Mouse (Mus musculus): ENCODE results near the gene Ska2. TPM values are rescaled to one million over a fixed set of nuclear protein-coding genes. Genes with fewer than 3 reads are reported as not detected.

The Ska2 gene
- 86.2 and 86.3 TPM in 2 replicates for polyA plus RNA-seq (2015; fragmentation: Nextera tagmentation; extraction: Ambion mirVana)

DNA sequence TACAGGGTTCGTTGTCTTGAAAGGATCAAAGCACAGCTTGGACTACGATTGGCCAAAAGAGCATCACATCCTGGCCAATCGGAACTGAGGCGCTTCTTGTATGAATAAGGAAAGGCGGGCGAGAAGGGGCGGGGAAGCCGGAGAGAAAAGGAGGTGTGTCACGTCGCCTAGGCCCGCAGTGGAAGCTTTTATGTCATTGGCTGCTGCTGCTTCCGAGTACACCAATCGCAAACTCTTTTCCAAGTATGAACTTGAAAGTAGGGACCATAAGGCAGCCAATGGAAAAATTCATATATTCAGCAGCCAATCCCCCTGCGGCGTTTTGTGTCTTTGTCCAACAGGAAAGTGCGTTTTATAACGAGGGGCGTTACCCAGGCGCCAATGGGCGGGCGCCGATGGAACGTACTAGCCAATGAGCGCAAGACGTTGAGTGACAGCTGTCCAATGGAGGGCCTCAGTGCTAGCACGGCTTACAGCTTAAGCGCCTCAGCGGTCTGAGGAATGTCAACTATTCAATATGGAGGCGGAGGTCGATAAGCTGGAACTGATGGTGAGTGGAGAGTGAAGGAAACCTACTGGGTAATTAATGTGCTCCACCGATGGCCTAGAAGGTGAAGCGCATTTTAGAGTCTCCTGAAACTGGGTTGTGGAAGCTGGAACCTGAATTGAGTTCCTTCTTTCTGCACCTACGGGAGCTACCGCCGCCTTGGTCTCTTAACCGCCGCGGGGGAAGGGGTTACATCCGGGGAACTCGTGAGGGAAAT, at the start of gene Ska2:
Ska2 (plus strand) TSS at position 480 of the 764 bp plus-strand sequence.
- Histone ChIP-seq H3K27ac (peak within 1 kb of the TSS; percentile 97), H3K9me3 (no peaks in the 10 kb centered on the region), H3K4me1 (peaks cover 33% of the 10 kb centered on the region), H3K9ac (peak within 1 kb of the TSS; percentile 99), H3K4me3 (peak within 1 kb of the TSS; percentile 99), H3K36me3 (peaks cover 31% of the 10 kb centered on the region), H3K27me3 (no peaks in the 10 kb centered on the region), H3K4me2 (replicated peaks) (peak within 1 kb of the TSS; percentile 73)
- WGBS = under 1% methylated on average over 40 of the region's 40 CpGs
- peak; percentile 99 for ATAC-seq (ENCODE audit: low FRiP score, low read depth)

DNA sequence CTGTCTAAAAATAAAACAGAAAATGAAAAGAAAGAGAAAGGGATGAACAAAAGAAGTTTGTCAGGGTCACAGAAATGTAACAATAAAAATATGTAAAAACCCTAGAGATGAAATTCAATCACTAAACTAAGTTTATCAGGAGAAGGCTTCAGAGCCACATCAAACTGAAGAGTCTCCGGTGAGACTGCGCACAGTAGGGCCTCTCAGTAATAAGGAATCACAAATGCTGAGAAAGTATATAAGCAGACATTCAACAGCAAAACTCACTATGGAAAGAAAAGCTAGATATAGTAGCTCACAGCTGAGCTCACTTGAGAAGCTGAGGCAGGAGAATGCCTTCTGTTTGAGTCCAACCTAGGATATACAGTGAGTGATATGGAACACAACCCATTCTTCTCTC, 48.6 kb upstream of the Ska2 start:
- no peak overlapping the region for H3K4me2 ChIP-seq (replicated peaks)
- no peak overlapping the region for H3K27ac ChIP-seq
- WGBS = 95% methylated on average over 2 of the region's 2 CpGs
- no peak overlapping the region for H3K4me3 ChIP-seq
- no peaks in the 10 kb centered on the region for H3K9me3 ChIP-seq
- H3K4me1 ChIP-seq = no peaks in the 10 kb centered on the region
- H3K36me3 ChIP-seq = peaks cover 24% of the 10 kb centered on the region
- no peaks in the 10 kb centered on the region for H3K27me3 ChIP-seq
- no peak overlapping the region for H3K9ac ChIP-seq
- ATAC-seq (ENCODE audit: low FRiP score, low read depth) = no peak

- no peak overlapping the region for H3K4me2 ChIP-seq (replicated peaks)
- no peaks in the 10 kb centered on the region for H3K9me3 ChIP-seq
- no peak overlapping the region for H3K9ac ChIP-seq
- H3K36me3 ChIP-seq = peaks cover 24% of the 10 kb centered on the region
- no peak overlapping the region for H3K4me3 ChIP-seq
- no peaks in the 10 kb centered on the region for H3K4me1 ChIP-seq
- WGBS = 42% methylated on average over 3 of the region's 3 CpGs
- no peak for ATAC-seq (ENCODE audit: low FRiP score, low read depth)
- no peak overlapping the region for H3K27ac ChIP-seq
- H3K27me3 ChIP-seq = no peaks in the 10 kb centered on the region
Observed at GRCm38 (mm10) chr11:87062087-87062486, 46.9 kb upstream of the Ska2 start.

- Histone ChIP-seq H3K4me2 (replicated peaks) (peak overlapping the region; percentile 94), H3K9ac (peak overlapping the region; percentile 83), H3K36me3 (peaks cover 21% of the 10 kb centered on the region), H3K4me3 (peak overlapping the region; percentile 67), H3K27ac (peak overlapping the region; percentile 70; the same call in 1 of the 2 replicates), H3K27me3 (no peaks in the 10 kb centered on the region), H3K4me1 (peaks cover 11% of the 10 kb centered on the region), H3K9me3 (no peaks in the 10 kb centered on the region)
- ATAC-seq (ENCODE audit: low FRiP score, low read depth) = peak; percentile 67
- WGBS = under 1% methylated on average over 24 of the region's 24 CpGs
Observed at GRCm38 (mm10) chr11:87073343-87073865, 35.6 kb upstream of the Ska2 start.

GRCm38 (mm10) chr11:87073866-87074440, 35.1 kb upstream of the Ska2 start, which contains the start of gene Gdpd1:
Gene Gdpd1, minus strand, starts transcription at chr11:87074062.
- Histone ChIP-seq H3K9me3 (no peaks in the 10 kb centered on the region), H3K27me3 (no peaks in the 10 kb centered on the region), H3K4me1 (peaks cover 11% of the 10 kb centered on the region), H3K4me3 (peak within 1 kb of the TSS; percentile 67), H3K9ac (peak within 1 kb of the TSS; percentile 83), H3K4me2 (replicated peaks) (peak within 1 kb of the TSS; percentile 94), H3K36me3 (peaks cover 27% of the 10 kb centered on the region), H3K27ac (peak within 1 kb of the TSS; percentile 70; the same call in 1 of the 2 replicates)
- WGBS = 1% methylated on average over 43 of the region's 43 CpGs
- peak; percentile 93 for ATAC-seq (ENCODE audit: low FRiP score, low read depth)

DNA sequence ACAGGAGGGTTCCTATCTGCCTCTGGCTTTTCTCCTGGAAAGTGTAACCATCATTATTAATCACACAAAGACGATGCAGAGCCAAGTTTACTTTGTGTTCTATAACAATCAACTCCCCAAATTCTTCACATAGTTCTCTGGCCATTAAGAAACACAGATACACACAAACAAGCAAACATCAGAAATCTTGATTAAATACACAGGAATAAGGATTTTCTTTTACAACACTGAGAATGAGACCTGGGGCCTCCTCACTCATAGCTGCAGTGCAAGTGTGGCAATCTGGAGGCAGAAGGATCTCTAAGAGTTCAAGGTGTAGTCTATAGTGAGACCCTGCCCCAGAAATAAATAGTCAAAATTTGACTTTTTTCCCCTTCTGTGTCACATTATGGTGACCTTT, 25.3 kb upstream of the Ska2 start:
- WGBS = 77% methylated on average over 1 of the region's 1 CpGs
- no peak overlapping the region; the same call in 1 of the 2 replicates for H3K4me2 ChIP-seq (replicated peaks)
- no peak overlapping the region for H3K27ac ChIP-seq
- peaks cover 26% of the 10 kb centered on the region for H3K4me1 ChIP-seq
- H3K4me3 ChIP-seq = no peak overlapping the region
- ATAC-seq (ENCODE audit: low FRiP score, low read depth) = no peak
- H3K9me3 ChIP-seq = no peaks in the 10 kb centered on the region
- H3K9ac ChIP-seq = no peak overlapping the region
- H3K27me3 ChIP-seq = no peaks in the 10 kb centered on the region
- peaks cover 58% of the 10 kb centered on the region for H3K36me3 ChIP-seq

DNA sequence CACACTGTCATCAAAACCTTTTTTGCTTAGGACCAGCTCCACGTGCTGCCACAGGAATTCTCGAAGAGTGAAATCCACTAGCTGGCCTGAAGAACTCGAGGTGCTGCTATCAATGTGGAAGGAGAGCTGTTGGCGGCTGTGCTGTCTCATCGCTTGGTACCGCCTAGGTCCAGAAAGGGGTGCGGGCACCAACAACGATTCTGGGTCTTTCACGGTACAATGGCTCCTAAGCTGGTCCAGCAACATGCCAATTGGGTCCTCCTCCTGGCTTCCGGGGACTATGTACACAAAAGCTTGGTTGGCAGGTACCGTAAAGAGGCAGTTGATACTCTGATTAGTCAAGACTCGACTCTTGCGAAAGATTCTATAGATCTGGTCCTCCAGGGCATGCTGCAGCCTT, 23.6 kb upstream of the Ska2 start:
- Histone ChIP-seq H3K4me1 (peaks cover 26% of the 10 kb centered on the region), H3K9ac (peak overlapping the region; percentile 93), H3K4me2 (replicated peaks) (peak overlapping the region; percentile 95), H3K36me3 (peaks cover 50% of the 10 kb centered on the region), H3K4me3 (peak overlapping the region; percentile 92), H3K27ac (no peak overlapping the region), H3K27me3 (no peaks in the 10 kb centered on the region), H3K9me3 (no peaks in the 10 kb centered on the region)
- WGBS = 91% methylated on average over 13 of the region's 13 CpGs
- no peak for ATAC-seq (ENCODE audit: low FRiP score, low read depth)

DNA sequence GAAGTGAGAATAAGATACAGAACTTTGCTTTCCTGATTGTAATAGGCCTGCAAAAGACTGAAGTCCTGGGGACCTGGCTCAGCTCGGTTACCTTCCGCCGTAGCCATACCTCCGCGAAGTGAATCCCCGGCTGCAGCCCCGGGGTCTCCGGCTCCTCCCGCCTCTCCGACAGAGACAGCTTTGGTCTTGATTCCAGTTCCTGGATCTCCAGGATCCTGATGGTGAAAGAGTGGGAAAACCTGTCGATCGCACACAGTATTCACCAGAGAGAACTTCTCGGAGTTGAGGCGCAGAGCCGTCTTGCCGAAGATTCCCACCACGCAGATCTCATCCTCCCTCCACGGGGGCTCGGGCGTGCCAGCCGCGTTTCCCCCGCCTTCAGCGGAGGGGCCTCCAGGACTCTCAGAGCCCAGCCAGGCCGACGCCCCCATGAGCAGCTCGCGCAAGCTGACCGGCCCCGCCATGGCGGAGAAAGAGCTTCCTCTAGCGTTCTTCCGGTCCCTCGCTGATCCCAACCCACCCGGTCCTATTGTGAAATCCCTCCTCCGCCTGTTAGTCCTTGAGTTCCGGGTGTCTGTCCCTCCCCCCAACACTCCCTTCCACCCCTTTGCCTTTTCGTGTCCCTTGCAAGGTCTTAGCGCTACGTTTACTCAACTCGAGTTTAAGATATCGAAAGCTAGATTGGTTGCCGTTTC, 22.6 kb upstream of the Ska2 start, which contains the start of gene Smg8:
Smg8 (minus strand) TSS at position 485 of the 695 bp plus-strand sequence.
- peak within 1 kb of the TSS; percentile 92 for H3K4me3 ChIP-seq
- peak; percentile 90 for ATAC-seq (ENCODE audit: low FRiP score, low read depth)
- no peaks in the 10 kb centered on the region for H3K9me3 ChIP-seq
- H3K4me2 ChIP-seq (replicated peaks) = peak within 1 kb of the TSS; percentile 95
- 1% methylated on average over 43 of the region's 43 CpGs for WGBS
- peaks cover 50% of the 10 kb centered on the region for H3K36me3 ChIP-seq
- H3K9ac ChIP-seq = peak within 1 kb of the TSS; percentile 93
- H3K27me3 ChIP-seq = no peaks in the 10 kb centered on the region
- peaks cover 26% of the 10 kb centered on the region for H3K4me1 ChIP-seq
- peak within 1 kb of the TSS; percentile 78 for H3K27ac ChIP-seq

GRCm38 (mm10) chr11:87087142-87087541, 21.9 kb upstream of the Ska2 start:
- Histone ChIP-seq H3K27me3 (no peaks in the 10 kb centered on the region), H3K4me2 (replicated peaks) (peak overlapping the region; percentile 95), H3K36me3 (peaks cover 50% of the 10 kb centered on the region), H3K4me3 (peak overlapping the region; percentile 92), H3K9ac (peak overlapping the region; percentile 93), H3K27ac (no peak overlapping the region), H3K4me1 (peaks cover 26% of the 10 kb centered on the region), H3K9me3 (no peaks in the 10 kb centered on the region)
- WGBS = 62% methylated on average over 2 of the region's 2 CpGs
- no peak for ATAC-seq (ENCODE audit: low FRiP score, low read depth)

DNA sequence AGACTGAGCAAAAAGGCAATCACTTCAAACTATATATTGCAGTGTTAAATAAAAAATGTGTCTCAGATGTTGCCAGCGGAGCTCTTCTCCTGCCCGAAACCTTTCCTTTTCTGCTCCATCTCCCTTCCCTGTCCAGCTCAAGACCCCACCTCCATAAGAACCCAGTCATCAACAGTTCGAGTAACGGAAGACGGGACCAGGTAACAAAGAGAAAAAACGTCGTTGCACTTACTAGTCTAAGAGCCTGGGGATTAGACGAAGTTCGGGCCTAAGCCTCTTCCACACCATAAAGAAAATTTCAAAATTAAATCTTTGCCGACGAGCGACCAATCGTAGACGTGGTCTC, 652 bp upstream of the Ska2 start, which contains the start of gene Prr11:
Prr11 (minus strand) TSS at position 300 of the 346 bp plus-strand sequence.
- Histone ChIP-seq H3K9me3 (no peaks in the 10 kb centered on the region), H3K27ac (peak within 1 kb of the TSS; percentile 97), H3K4me3 (peak within 1 kb of the TSS; percentile 99), H3K4me1 (peaks cover 30% of the 10 kb centered on the region), H3K27me3 (no peaks in the 10 kb centered on the region), H3K4me2 (replicated peaks) (peak within 1 kb of the TSS; percentile 73), H3K36me3 (peaks cover 32% of the 10 kb centered on the region), H3K9ac (peak within 1 kb of the TSS; percentile 99)
- ATAC-seq (ENCODE audit: low FRiP score, low read depth) = no peak
- whole genome bisulfite sequencing = 1% methylated on average over 14 of the region's 14 CpGs

GRCm38 (mm10) chr11:87109519-87110171, 611 bp downstream of the Ska2 start:
- peaks cover 33% of the 10 kb centered on the region for H3K4me1 ChIP-seq
- peak overlapping the region; percentile 99 for H3K4me3 ChIP-seq
- peak overlapping the region; percentile 99 for H3K9ac ChIP-seq
- H3K4me2 ChIP-seq (replicated peaks) = peak overlapping the region; percentile 73
- H3K27me3 ChIP-seq = no peaks in the 10 kb centered on the region
- no peak for ATAC-seq (ENCODE audit: low FRiP score, low read depth)
- peaks cover 29% of the 10 kb centered on the region for H3K36me3 ChIP-seq
- peak overlapping the region; percentile 97 for H3K27ac ChIP-seq
- no peaks in the 10 kb centered on the region for H3K9me3 ChIP-seq
- WGBS = under 1% methylated on average over 42 of the region's 42 CpGs
